In genomic region chr2:158863341-158864125, GRCm38 (mm10) we compare ENCODE assay signal across 8 mouse cellular contexts.
A peak's percentile ranks its signal among the peaks of the same experiment; 100 is the strongest.
DNase-seq lines count a peak whose midpoint lies in the region; ATAC-seq and TF ChIP-seq lines count a peak whose summit lies in the region.

No protein-coding gene starts in this region.

- H3K4me3 ChIP-seq in C2C12 (ENCODE audit: insufficient read depth, poor library complexity, severe bottlenecking), result no peak overlapping the region
- no peak overlapping the region for H3K4me3 ChIP-seq in kidney, postnatal 0 days (replicated peaks; ENCODE audit: low read depth, low read length)
- no peak overlapping the region for H3K4me3 ChIP-seq in liver, embryonic 13.5 days (replicated peaks)
- H3K4me3 ChIP-seq in neural tube, embryonic 11.5 days (ENCODE audit: low read depth, low read length), result no peak overlapping the region
- no peak overlapping the region for H3K4me3 ChIP-seq in stomach, postnatal 0 days (ENCODE audit: low read depth, low read length)

- TF ChIP-seq EP300 in stomach, postnatal 0 days (optimal IDR thresholded peaks at IDR 0.05), result no peak

- H3K27me3 ChIP-seq in C2C12 (ENCODE audit: control insufficient read depth, insufficient read depth, insufficient read length), result no peaks in the 10 kb centered on the region
- H3K27me3 ChIP-seq in kidney, postnatal 0 days (ENCODE audit: insufficient read depth, low read length), result no peaks in the 10 kb centered on the region
- H3K27me3 ChIP-seq in liver, embryonic 13.5 days, result no peaks in the 10 kb centered on the region
- no peaks in the 10 kb centered on the region for H3K27me3 ChIP-seq in neural tube, embryonic 11.5 days (ENCODE audit: control insufficient read depth, insufficient read depth, low read length)
- no peaks in the 10 kb centered on the region for H3K27me3 ChIP-seq in stomach, postnatal 0 days (ENCODE audit: control insufficient read depth, insufficient read depth, low read length)

- 48% methylated on average over 11 of the region's 11 CpGs for whole genome bisulfite sequencing in kidney, postnatal 0 days
- 41% methylated on average over 11 of the region's 11 CpGs for WGBS in liver, embryonic 13.5 days (ENCODE audit: insufficient replicate concordance)
- whole genome bisulfite sequencing in neural tube, embryonic 11.5 days, result 58% methylated on average over 11 of the region's 11 CpGs
- WGBS in stomach, postnatal 0 days, result 44% methylated on average over 11 of the region's 11 CpGs

- peak; percentile 90 for TF ChIP-seq CTCF in C2C12 (IDR thresholded peaks at IDR 0.05; ENCODE audit: control insufficient read depth, insufficient read depth, insufficient read length)
- peak; percentile 99 for TF ChIP-seq CTCF in kidney, postnatal 0 days (IDR thresholded peaks at IDR 0.05; ENCODE audit: low read depth)
- TF ChIP-seq CTCF in stomach, postnatal 0 days (IDR thresholded peaks at IDR 0.05; ENCODE audit: low read depth), result peak; percentile 100

- no peaks in the 10 kb centered on the region for H3K79me3 ChIP-seq in C2C12 (ENCODE audit: low read depth)

- DNase-seq in adrenal gland, adult 2 months, result peak; percentile 31
- DNase-seq in embryo, embryonic 11.5 days (ENCODE audit: low read depth, low spot score), result peak; percentile 67
- peak; percentile 39 for DNase-seq in heart, adult 8-10 months (ENCODE audit: low spot score)
- peak; percentile 91 for DNase-seq in kidney, postnatal 0 days (ENCODE audit: low spot score)
- DNase-seq in liver, embryonic 13.5 days, result peak; percentile 37
- peak; percentile 76 for DNase-seq in neural tube, embryonic 11.5 days (ENCODE audit: low spot score)
- DNase-seq in stomach, postnatal 0 days (ENCODE audit: low spot score), result peak; percentile 68

- H3K9me3 ChIP-seq in kidney, postnatal 0 days (replicated peaks; ENCODE audit: low read length), result no peaks in the 10 kb centered on the region
- H3K9me3 ChIP-seq in liver, embryonic 13.5 days (replicated peaks), result no peaks in the 10 kb centered on the region
- H3K9me3 ChIP-seq in neural tube, embryonic 11.5 days (ENCODE audit: control insufficient read depth, low read length), result no peaks in the 10 kb centered on the region
- no peaks in the 10 kb centered on the region for H3K9me3 ChIP-seq in stomach, postnatal 0 days (ENCODE audit: control insufficient read depth, low read length)

- H3K36me3 ChIP-seq in C2C12 (ENCODE audit: control insufficient read depth, insufficient read depth), result no peaks in the 10 kb centered on the region
- H3K36me3 ChIP-seq in kidney, postnatal 0 days (ENCODE audit: insufficient read depth, low read length), result no peaks in the 10 kb centered on the region
- H3K36me3 ChIP-seq in liver, embryonic 13.5 days, result no peaks in the 10 kb centered on the region
- no peaks in the 10 kb centered on the region for H3K36me3 ChIP-seq in neural tube, embryonic 11.5 days (ENCODE audit: control insufficient read depth, insufficient read depth, low read length)
- no peaks in the 10 kb centered on the region for H3K36me3 ChIP-seq in stomach, postnatal 0 days (ENCODE audit: control insufficient read depth, insufficient read depth, low read length)

- no peak for ATAC-seq in kidney, postnatal 0 days (replicated peaks; ENCODE audit: low FRiP score, low read depth)
- ATAC-seq in liver, embryonic 13.5 days (ENCODE audit: low read depth), result peak; percentile 27
- ATAC-seq in neural tube, embryonic 11.5 days (ENCODE audit: insufficient read depth, low FRiP score, low TSS enrichment), result peak; percentile 60; the same call in 1 of the 2 replicates
- peak; percentile 36 for ATAC-seq in stomach, postnatal 0 days (ENCODE audit: low FRiP score, low TSS enrichment)

- H3K9ac ChIP-seq in kidney, postnatal 0 days (ENCODE audit: low read depth, low read length), result no peak overlapping the region
- H3K9ac ChIP-seq in liver, embryonic 13.5 days, result no peak overlapping the region
- H3K9ac ChIP-seq in neural tube, embryonic 11.5 days (ENCODE audit: low read length), result no peak overlapping the region
- H3K9ac ChIP-seq in stomach, postnatal 0 days (ENCODE audit: low read length), result no peak overlapping the region

- no peaks in the 10 kb centered on the region for H3K79me2 ChIP-seq in C2C12 (ENCODE audit: control insufficient read depth, insufficient read depth)

- H3K4me1 ChIP-seq in kidney, postnatal 0 days (replicated peaks; ENCODE audit: insufficient read depth, low read length), result 0 out of 2 replicates have a peak, but pooled peaks cover 2% of the 10 kb centered on the region
- no peaks in the 10 kb centered on the region for H3K4me1 ChIP-seq in liver, embryonic 13.5 days (replicated peaks)
- H3K4me1 ChIP-seq in neural tube, embryonic 11.5 days (ENCODE audit: control insufficient read depth, insufficient read depth, low read length), result no peaks in the 10 kb centered on the region
- H3K4me1 ChIP-seq in stomach, postnatal 0 days (replicated peaks; ENCODE audit: control insufficient read depth, insufficient read depth), result no peaks in the 10 kb centered on the region

- H3ac ChIP-seq in C2C12 (ENCODE audit: control insufficient read depth, insufficient read length, low read depth), result no peak overlapping the region

- no peak overlapping the region for H3K4me2 ChIP-seq in kidney, postnatal 0 days (ENCODE audit: low read length)
- no peak overlapping the region for H3K4me2 ChIP-seq in liver, embryonic 13.5 days
- H3K4me2 ChIP-seq in neural tube, embryonic 11.5 days (ENCODE audit: low read depth), result no peak overlapping the region
- H3K4me2 ChIP-seq in stomach, postnatal 0 days (replicated peaks; ENCODE audit: low read depth), result no peak overlapping the region

- H3K27ac ChIP-seq in kidney, postnatal 0 days, result no peak overlapping the region
- H3K27ac ChIP-seq in liver, embryonic 13.5 days, result no peak overlapping the region
- H3K27ac ChIP-seq in neural tube, embryonic 11.5 days (ENCODE audit: low read depth, low read length), result no peak overlapping the region
- H3K27ac ChIP-seq in stomach, postnatal 0 days (replicated peaks), result no peak overlapping the region

TF ChIP-seq in C2C12, 6 proteins besides CTCF, POLR2A, EP300 and RAD21:
- no peak for TF ChIP-seq FOSL1 (IDR thresholded peaks at IDR 0.05; ENCODE audit: insufficient read depth, low read length, poor library complexity, severe bottlenecking)
- no peak for TF ChIP-seq MAX (IDR thresholded peaks at IDR 0.05)
- TF ChIP-seq USF1 (IDR thresholded peaks at IDR 0.05; ENCODE audit: low read depth), result no peak
- TF ChIP-seq MYOG (IDR thresholded peaks at IDR 0.05; ENCODE audit: control insufficient read depth, extremely low read depth, insufficient read length), result no peak
- TF ChIP-seq MYOD1 (IDR thresholded peaks at IDR 0.05; ENCODE audit: control insufficient read depth, insufficient read length, low read depth), result no peak
- TF ChIP-seq CEBPB (IDR thresholded peaks at IDR 0.05; ENCODE audit: low read depth), result no peak

Comparison
In these comparisons a context has a peak if more than half of its experiments do, and no peak if none do; other contexts are left out.
1. DNase-seq: peak in every context shown above with its lines; median percentile 91 in kidney, postnatal 0 days; 76 in neural tube, embryonic 11.5 days; 68 in stomach, postnatal 0 days; 67 in embryo, embryonic 11.5 days; 39 in heart, adult 8-10 months; 37 in liver, embryonic 13.5 days; 31 in adrenal gland, adult 2 months.